Mouse (Mus musculus) frontal cortex, postnatal 25 days (tissue): ENCODE measurements around the gene Ctse.

ENCODE experiments used
- DNase-seq, 2 experiments: peaks; one replicate each; pipeline ENCODE4 v3.0.0; 2022; ENCODE audit warnings: low spot score in 2 of 2

Gene Ctse

GRCm38 (mm10) chr1:131700447-131700846, 62.3 kb downstream of the Ctse start:
- no peak for DNase-seq

- no peak for DNase-seq
These were observed 63.3 kb downstream of the Ctse start for GRCm38 (mm10) chr1:131701391-131701790.

GRCm38 (mm10) chr1:131702094-131702766, 64.1 kb downstream of the Ctse start:
- no peak for DNase-seq

GRCm38 (mm10) chr1:131703482-131703881, 65.4 kb downstream of the Ctse start:
- no peak for DNase-seq

GRCm38 (mm10) chr1:131708338-131708737, 70.2 kb downstream of the Ctse start:
- DNase-seq = no peak

GRCm38 (mm10) chr1:131711518-131711917, 73.4 kb downstream of the Ctse start:
- no peak for DNase-seq

- DNase-seq = peak; percentile 58 to 84
These were observed 74.3 kb downstream of the Ctse start for GRCm38 (mm10) chr1:131712386-131712785.

GRCm38 (mm10) chr1:131714388-131715337, 76.6 kb downstream of the Ctse start:
- no peak for DNase-seq

GRCm38 (mm10) chr1:131718952-131719694, 81.0 kb downstream of the Ctse start:
- DNase-seq = no peak

- no peak for DNase-seq
These were observed 83.9 kb downstream of the Ctse start for GRCm38 (mm10) chr1:131721989-131722388.

GRCm38 (mm10) chr1:131723549-131723948, 85.4 kb downstream of the Ctse start:
- no peak for DNase-seq
